Mouse (Mus musculus) spleen, postnatal 4 days (tissue): ENCODE data around the gene Ankrd39.

Experiments used
- DNase-seq, 2 experiments: peaks; one replicate each; pipeline ENCODE4 v3.0.0; 2022; ENCODE audit warnings: low spot score in 2 of 2

Gene Ankrd39

GRCm38 (mm10) chr1:36572140-36572700, 25.0 kb upstream of the Ankrd39 start:
- DNase-seq, result no peak

- no peak for DNase-seq
Observed at GRCm38 (mm10) chr1:36571627-36572026, 24.4 kb upstream of the Ankrd39 start.

GRCm38 (mm10) chr1:36570320-36570719, 23.1 kb upstream of the Ankrd39 start:
- no peak for DNase-seq

- DNase-seq, result no peak
Observed at GRCm38 (mm10) chr1:36569694-36570276, 22.5 kb upstream of the Ankrd39 start.

- no peak for DNase-seq
Observed at GRCm38 (mm10) chr1:36568776-36569175, 21.5 kb upstream of the Ankrd39 start.

- DNase-seq, result no peak
Observed at GRCm38 (mm10) chr1:36567818-36568603, 20.8 kb upstream of the Ankrd39 start.

- no peak for DNase-seq
Observed at GRCm38 (mm10) chr1:36566425-36566824, 19.2 kb upstream of the Ankrd39 start.

GRCm38 (mm10) chr1:36564101-36564500, 16.9 kb upstream of the Ankrd39 start:
- no peak for DNase-seq

GRCm38 (mm10) chr1:36563632-36564031, 16.4 kb upstream of the Ankrd39 start:
- no peak for DNase-seq

- DNase-seq, result no peak
Observed at GRCm38 (mm10) chr1:36563197-36563596, 16.0 kb upstream of the Ankrd39 start.

GRCm38 (mm10) chr1:36562388-36562787, 15.1 kb upstream of the Ankrd39 start:
- no peak for DNase-seq

GRCm38 (mm10) chr1:36560903-36561302, 13.7 kb upstream of the Ankrd39 start:
- no peak for DNase-seq

GRCm38 (mm10) chr1:36559888-36560287, 12.6 kb upstream of the Ankrd39 start:
- DNase-seq, result no peak

- no peak for DNase-seq
Observed at GRCm38 (mm10) chr1:36559256-36559655, 12.0 kb upstream of the Ankrd39 start.

GRCm38 (mm10) chr1:36558031-36558993, 11.1 kb upstream of the Ankrd39 start, which contains the start of gene Sema4c:
Sema4c (minus strand) TSS chr1:36558349.
- peak in 1 of 2 experiments; percentile 74 for DNase-seq

GRCm38 (mm10) chr1:36557457-36558011, 10.3 kb upstream of the Ankrd39 start:
- peak; percentile 40 to 74 for DNase-seq

- DNase-seq, result peak; percentile 71 to 89
Observed at GRCm38 (mm10) chr1:36556553-36557456, 9.6 kb upstream of the Ankrd39 start.

- no peak for DNase-seq
Observed at GRCm38 (mm10) chr1:36555798-36556395, 8.7 kb upstream of the Ankrd39 start.

GRCm38 (mm10) chr1:36554633-36555399, 7.6 kb upstream of the Ankrd39 start:
- no peak for DNase-seq
